Mouse (Mus musculus): ENCODE data around the gene L1td1. TPM values are rescaled to one million over a fixed set of nuclear protein-coding genes. Genes with fewer than 3 reads are reported as not detected.
"Not testable (repeated sequence)": the region's sequence is repeated elsewhere in the genome, so short reads cannot be mapped to it uniquely, and the experiment has no call there.

The L1td1 gene
- 0.25 TPM in 1 of 2 replicates, not detected in the other for total RNA-seq (2017)

GRCm38 (mm10) chr4:98726590-98727237 lies at the start of gene L1td1:
L1td1 (plus strand) TSS chr4:98726734.
- ATAC-seq (ENCODE audit: extremely low read depth, insufficient number of reproducible peaks, low FRiP score, poor library complexity, severe bottlenecking), result no peak

DNA sequence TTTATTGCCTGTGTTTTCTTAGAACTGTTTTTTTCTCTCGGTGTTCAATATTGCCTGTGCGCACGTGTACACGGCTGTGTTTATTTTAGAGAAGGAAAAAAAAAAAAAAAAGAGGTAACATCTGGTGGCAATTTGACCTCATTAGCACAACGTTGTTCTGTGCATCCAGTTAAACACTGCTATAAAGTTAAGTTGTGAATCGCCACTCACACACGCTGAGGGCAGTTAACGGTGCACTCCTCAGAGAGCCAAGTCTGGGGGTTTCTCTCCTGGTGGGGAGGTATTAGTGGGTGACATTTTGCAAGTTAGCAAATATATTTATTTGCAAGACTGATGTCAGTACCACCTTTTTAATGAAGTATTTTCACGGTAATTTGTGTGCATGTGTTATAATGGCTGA lies 49.0 kb upstream of the L1td1 start:
- ATAC-seq (ENCODE audit: extremely low read depth, insufficient number of reproducible peaks, low FRiP score, poor library complexity, severe bottlenecking), result no peak

- no peak for ATAC-seq (ENCODE audit: extremely low read depth, insufficient number of reproducible peaks, low FRiP score, poor library complexity, severe bottlenecking)
These were observed 39.8 kb upstream of the L1td1 start for GRCm38 (mm10) chr4:98686678-98687267.

GRCm38 (mm10) chr4:98688116-98688515 lies 38.4 kb upstream of the L1td1 start:
- ATAC-seq (ENCODE audit: extremely low read depth, insufficient number of reproducible peaks, low FRiP score, poor library complexity, severe bottlenecking), result no peak

- no peak for ATAC-seq (ENCODE audit: extremely low read depth, insufficient number of reproducible peaks, low FRiP score, poor library complexity, severe bottlenecking)
These were observed 38.0 kb upstream of the L1td1 start for GRCm38 (mm10) chr4:98688520-98688919.

- ATAC-seq (ENCODE audit: extremely low read depth, insufficient number of reproducible peaks, low FRiP score, poor library complexity, severe bottlenecking), result no peak
These were observed 36.5 kb upstream of the L1td1 start for GRCm38 (mm10) chr4:98689988-98690387.

- no peak for ATAC-seq (ENCODE audit: extremely low read depth, insufficient number of reproducible peaks, low FRiP score, poor library complexity, severe bottlenecking)
These were observed 32.9 kb upstream of the L1td1 start for GRCm38 (mm10) chr4:98693465-98694185.

DNA sequence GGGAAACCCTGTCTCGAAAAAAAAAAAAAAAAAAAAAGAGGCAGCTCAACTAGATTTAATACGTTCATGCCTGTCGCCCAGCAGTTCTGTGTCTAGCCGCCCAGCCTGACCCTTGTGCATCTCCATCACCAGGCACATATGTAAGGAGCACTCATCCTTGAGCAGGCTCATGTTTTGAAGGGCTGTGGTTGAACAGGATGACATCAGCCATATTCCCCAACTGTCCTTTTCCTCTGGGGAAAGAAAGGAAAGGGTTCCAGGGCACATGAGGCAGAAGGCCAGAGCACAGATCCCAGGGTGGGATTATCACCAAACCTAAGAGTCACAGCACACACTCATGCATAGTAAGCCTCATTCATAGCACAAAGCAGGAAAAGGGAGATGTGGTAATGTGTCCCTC lies 28.6 kb upstream of the L1td1 start:
- ATAC-seq (ENCODE audit: extremely low read depth, insufficient number of reproducible peaks, low FRiP score, poor library complexity, severe bottlenecking), result no peak

DNA sequence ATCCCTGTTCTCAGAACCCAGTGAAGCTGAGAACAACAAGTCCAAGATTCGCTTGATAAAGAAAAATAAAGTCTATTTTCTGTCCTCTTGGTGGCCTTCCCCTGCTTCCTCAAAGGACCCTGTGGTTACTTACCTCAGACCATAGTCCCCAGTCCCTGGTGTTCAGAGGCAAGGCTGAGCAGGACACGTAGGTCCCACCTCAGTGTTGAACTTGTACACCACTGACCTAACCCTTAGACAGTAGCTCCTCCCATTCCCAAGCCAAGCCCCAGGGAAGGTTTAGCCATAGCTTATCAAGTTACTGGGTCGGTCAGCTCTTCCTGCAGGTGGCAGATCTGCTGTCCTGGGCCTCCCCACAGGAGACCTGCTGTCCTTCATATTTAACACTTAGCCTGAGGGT lies 27.6 kb upstream of the L1td1 start:
- ATAC-seq (ENCODE audit: extremely low read depth, insufficient number of reproducible peaks, low FRiP score, poor library complexity, severe bottlenecking), result no peak

GRCm38 (mm10) chr4:98700156-98700555 lies 26.4 kb upstream of the L1td1 start:
- ATAC-seq (ENCODE audit: extremely low read depth, insufficient number of reproducible peaks, low FRiP score, poor library complexity, severe bottlenecking), result no peak

DNA sequence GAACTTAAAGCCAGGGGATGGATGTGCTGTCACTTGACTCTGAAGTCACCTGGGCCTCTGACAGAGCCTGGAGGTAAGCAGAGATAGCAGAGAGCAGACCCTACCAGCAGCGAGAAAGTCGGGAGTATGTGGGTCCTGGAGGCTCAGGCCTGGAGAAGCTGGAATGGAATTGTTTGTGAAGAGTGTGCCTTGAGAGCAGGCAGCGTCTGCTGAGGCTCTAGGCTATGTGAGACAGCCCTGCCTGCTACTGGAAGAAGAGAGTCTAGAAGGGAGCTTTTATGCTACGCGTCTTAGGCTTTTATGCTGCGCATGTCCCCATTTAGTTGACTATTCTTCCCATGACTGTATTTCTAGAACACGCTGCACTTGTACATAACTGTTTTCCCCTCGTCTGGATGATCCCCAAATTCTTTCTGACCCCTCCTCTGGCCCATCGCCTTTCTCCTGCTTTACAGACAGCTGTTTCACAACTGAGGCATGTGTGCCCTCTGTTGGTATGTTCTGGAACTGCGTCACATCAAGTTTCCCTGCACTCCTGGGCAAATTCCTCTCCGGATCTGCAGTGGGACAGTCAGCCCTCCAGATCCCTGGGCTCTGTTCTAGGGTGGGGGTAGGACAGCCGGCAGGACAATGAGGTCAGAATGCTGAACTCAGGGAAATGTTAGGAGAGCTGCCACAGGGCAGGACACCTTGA lies 24.2 kb upstream of the L1td1 start:
- ATAC-seq (ENCODE audit: extremely low read depth, insufficient number of reproducible peaks, low FRiP score, poor library complexity, severe bottlenecking), result 0 out of 2 replicates have a peak, but pooled peaks have one; percentile 22

- no peak for ATAC-seq (ENCODE audit: extremely low read depth, insufficient number of reproducible peaks, low FRiP score, poor library complexity, severe bottlenecking)
These were observed 15.6 kb upstream of the L1td1 start for GRCm38 (mm10) chr4:98710891-98711290.

GRCm38 (mm10) chr4:98717735-98718546 lies 8.6 kb upstream of the L1td1 start:
- no peak for ATAC-seq (ENCODE audit: extremely low read depth, insufficient number of reproducible peaks, low FRiP score, poor library complexity, severe bottlenecking)

- ATAC-seq (ENCODE audit: extremely low read depth, insufficient number of reproducible peaks, low FRiP score, poor library complexity, severe bottlenecking), result no peak
These were observed 8.0 kb upstream of the L1td1 start for GRCm38 (mm10) chr4:98718547-98718917.

DNA sequence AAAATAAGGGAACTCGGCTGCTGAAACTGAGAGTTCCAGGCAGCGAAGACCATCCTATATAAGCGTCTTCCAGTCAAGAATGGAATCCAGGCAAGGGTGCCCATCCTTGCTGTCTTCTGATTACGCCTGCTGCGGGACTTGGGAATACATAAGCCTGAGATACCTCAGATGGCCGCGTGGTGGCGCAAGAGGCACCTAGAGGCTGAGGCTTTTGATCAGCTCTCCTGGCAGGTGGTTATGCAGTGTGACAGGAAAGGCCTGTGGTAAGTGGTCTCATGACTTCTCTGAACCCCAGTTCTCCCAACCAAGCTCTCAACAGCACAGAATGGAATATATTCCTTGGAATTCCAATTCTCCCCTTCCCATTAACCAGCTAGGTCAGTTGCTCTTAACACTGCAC lies 4.1 kb upstream of the L1td1 start:
- ATAC-seq (ENCODE audit: extremely low read depth, insufficient number of reproducible peaks, low FRiP score, poor library complexity, severe bottlenecking), result 0 out of 2 replicates have a peak, but pooled peaks have one; percentile 9

GRCm38 (mm10) chr4:98724682-98725081 lies 1.9 kb upstream of the L1td1 start:
- not testable (repeated sequence) for ATAC-seq (ENCODE audit: extremely low read depth, insufficient number of reproducible peaks, low FRiP score, poor library complexity, severe bottlenecking)

DNA sequence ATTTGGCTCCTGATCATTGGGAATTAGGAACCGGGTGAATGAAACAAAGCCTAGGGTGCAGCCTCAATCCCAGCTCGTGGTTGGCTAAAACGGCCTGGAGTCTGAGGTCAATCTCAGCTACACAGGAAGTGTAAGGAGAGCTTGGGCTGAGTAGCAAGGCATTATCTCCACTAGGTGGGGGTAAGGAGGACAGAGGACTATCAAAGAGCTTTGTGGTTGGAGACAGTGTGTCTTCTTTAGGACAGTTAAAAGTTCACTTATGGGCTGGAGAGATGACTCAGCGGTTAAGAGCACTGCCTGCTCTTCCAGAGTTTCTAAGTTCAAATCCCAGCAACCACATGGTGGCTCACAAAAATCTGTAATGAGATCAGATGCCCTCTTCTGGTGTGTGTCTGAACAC lies 1.1 kb upstream of the L1td1 start:
- no peak for ATAC-seq (ENCODE audit: extremely low read depth, insufficient number of reproducible peaks, low FRiP score, poor library complexity, severe bottlenecking)

GRCm38 (mm10) chr4:98727295-98727958 lies 893 bp downstream of the L1td1 start:
- no peak for ATAC-seq (ENCODE audit: extremely low read depth, insufficient number of reproducible peaks, low FRiP score, poor library complexity, severe bottlenecking)
